Mouse (Mus musculus) liver, embryonic 14.5 days (tissue): Measurements from ENCODE around the gene Thumpd3.

Experiments
- CTCF ChIP-seq: IDR thresholded peaks from 2 replicates; pipeline ENCODE4 v1.5.1; 2016; ENCODE audit warnings: antibody characterized with exemption, low read depth, control low read depth
- EP300 ChIP-seq: IDR thresholded peaks from 2 replicates; pipeline ENCODE4 v1.6.1; 2016; ENCODE audit warnings: antibody characterized with exemption, low read depth

DNA sequence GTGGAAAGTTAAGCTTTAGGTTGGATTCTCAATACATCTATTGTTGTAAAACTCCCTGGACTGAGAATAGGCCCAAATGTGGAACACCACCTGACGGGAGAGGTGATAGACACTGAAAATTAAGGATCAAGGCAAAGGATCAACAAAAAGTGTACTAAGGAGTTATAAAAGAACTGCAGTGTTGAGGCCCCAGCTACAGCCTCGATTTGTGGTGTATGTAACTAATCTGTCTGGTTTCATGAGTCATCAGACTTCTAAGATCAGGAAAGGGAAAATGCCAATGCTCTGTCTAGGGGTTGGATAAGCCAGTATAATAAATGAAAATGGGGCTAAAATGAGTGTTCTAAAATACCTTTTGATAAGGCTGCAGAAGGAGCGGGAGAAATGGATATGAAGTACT is 29.2 kb downstream of the Thumpd3 start:
- TF ChIP-seq CTCF (no peak), EP300 (no peak)
